Mouse (Mus musculus): ENCODE measurements around the gene Vps72.

GRCm38 (mm10) chr3:95071606-95072005 is 39.2 kb upstream of the Vps72 start:
- TF ChIP-seq CTCF (conservative IDR thresholded peaks at IDR 0.05; ENCODE audit: low read length) (no peak), NANOG (IDR thresholded peaks at IDR 0.05; ENCODE audit: borderline replicate concordance, low read length) (no peak), POU5F1 (IDR thresholded peaks at IDR 0.05; ENCODE audit: borderline replicate concordance, low read length) (no peak)

Measured in E14TG2a.4 (cell line).